Mouse (Mus musculus) ES-E14 (cell line): ENCODE results near the gene Rergl. TPM values are rescaled to one million over a fixed set of nuclear protein-coding genes. Genes with fewer than 3 reads are reported as not detected.

Experiments used
- DNase-seq: peaks from one replicate; pipeline ENCODE4 v3.0.0-alpha.2; 2013; ENCODE audit warnings: low read depth, low spot score
- H3K27ac ChIP-seq: 2 replicates; pipeline ENCODE4 v1.5.1; 2012; ENCODE audit warnings: low read depth, mild to moderate bottlenecking, low read length, moderate library complexity, mixed read lengths; ENCODE audit not compliant: poor library complexity, insufficient read depth, severe bottlenecking
- H3K36me3 ChIP-seq: 2 replicates; pipeline ENCODE4 v1.6.1; 2012; ENCODE audit warnings: mild to moderate bottlenecking, low read length, moderate library complexity, mixed read lengths; ENCODE audit not compliant: control insufficient read depth, poor library complexity, insufficient read depth, severe bottlenecking
- H3K4me1 ChIP-seq, 2 experiments: fragments of 150-350 bp in 1 of 2; sonication (generic) in 1 of 2; 2 replicates each; pipeline ENCODE4 v1.6.1; 2012; ENCODE audit warnings: low read length in 2 of 2, mild to moderate bottlenecking in 1 of 2, mixed read lengths in 1 of 2; ENCODE audit not compliant: control insufficient read depth in 2 of 2, insufficient read depth in 2 of 2, poor library complexity in 1 of 2
- H3K4me3 ChIP-seq, 2 experiments: fragments of 150-350 bp in 1 of 2; sonication (generic) in 1 of 2; 2 replicates each; pipeline ENCODE4 v1.5.1; 2012; ENCODE audit warnings: low read length in 2 of 2, low read depth in 1 of 2, mild to moderate bottlenecking in 1 of 2, mixed read lengths in 1 of 2; ENCODE audit not compliant: insufficient read depth in 1 of 2, poor library complexity in 1 of 2, severe bottlenecking in 1 of 2
- H3K9ac ChIP-seq: 2 replicates; pipeline ENCODE4 v1.6.1; 2012; ENCODE audit warnings: low read depth, mild to moderate bottlenecking, low read length, mixed read lengths; ENCODE audit not compliant: poor library complexity, insufficient read depth, severe bottlenecking
- H3K9me3 ChIP-seq: fragments of 150-350 bp; sonication (generic); 2 replicates; pipeline ENCODE4 v1.6.1; 2012; ENCODE audit warnings: low read depth, mild to moderate bottlenecking, low read length; ENCODE audit not compliant: control insufficient read depth, insufficient read depth
- CHD2 ChIP-seq: IDR thresholded peaks from 2 replicates; pipeline ENCODE4 v1.6.1; 2014; ENCODE audit warnings: mild to moderate bottlenecking, low read depth, low read length, inconsistent platforms
- HCFC1 ChIP-seq: IDR thresholded peaks from 2 replicates; pipeline ENCODE4 v1.6.1; 2012; ENCODE audit warnings: low read length, inconsistent platforms, borderline replicate concordance; ENCODE audit not compliant: insufficient read depth
- MAFK ChIP-seq: IDR thresholded peaks from 2 replicates; pipeline ENCODE4 v1.6.1; 2014; ENCODE audit warnings: mild to moderate bottlenecking, low read depth, low read length, inconsistent platforms; ENCODE audit not compliant: insufficient read depth
- ZC3H11A ChIP-seq: IDR thresholded peaks from 2 replicates; pipeline ENCODE4 v1.6.1; 2012; ENCODE audit warnings: low read depth, mild to moderate bottlenecking, inconsistent platforms, low read length, borderline replicate concordance
- ZNF384 ChIP-seq: IDR thresholded peaks from 2 replicates; pipeline ENCODE4 v1.6.1; 2012; ENCODE audit warnings: low read depth, low read length, inconsistent platforms
- in situ Hi-C, 2 experiments: fragments of 600-800 bp; cut with MboI; formaldehyde crosslinking; loops; one replicate each; pipeline ENCODE4 v1.15.1; 2025; ENCODE audit warnings: low sequenced_read_pairs in 2 of 2, inconsistent platforms in 1 of 2; ENCODE audit not compliant: unreplicated experiment in 2 of 2
- total RNA-seq: library from RNA; depleted of rRNA; stranded (reverse); fragments of 300-350 nt; gene quantifications from 2 replicates; pipeline ENCODE4 v1.2.3, GENCODE M21; 2012; rRNA removed

Gene Rergl
- total RNA-seq, 1 experiment: not detected

- Histone ChIP-seq H3K4me3 (no peak overlapping the region), H3K27ac (no peak overlapping the region), H3K36me3 (no peaks in the 10 kb centered on the region), H3K4me1 (no peaks in the 10 kb centered on the region), H3K9ac (no peak overlapping the region), H3K9me3 (no peaks in the 10 kb centered on the region)
- in situ Hi-C loops: no loop called here
- no peak for DNase-seq
- TF ChIP-seq CHD2 (no peak), MAFK (no peak), ZNF384 (no peak)
These were observed 41.3 kb downstream of the Rergl start for GRCm38 (mm10) chr6:139460470-139460869.

DNA sequence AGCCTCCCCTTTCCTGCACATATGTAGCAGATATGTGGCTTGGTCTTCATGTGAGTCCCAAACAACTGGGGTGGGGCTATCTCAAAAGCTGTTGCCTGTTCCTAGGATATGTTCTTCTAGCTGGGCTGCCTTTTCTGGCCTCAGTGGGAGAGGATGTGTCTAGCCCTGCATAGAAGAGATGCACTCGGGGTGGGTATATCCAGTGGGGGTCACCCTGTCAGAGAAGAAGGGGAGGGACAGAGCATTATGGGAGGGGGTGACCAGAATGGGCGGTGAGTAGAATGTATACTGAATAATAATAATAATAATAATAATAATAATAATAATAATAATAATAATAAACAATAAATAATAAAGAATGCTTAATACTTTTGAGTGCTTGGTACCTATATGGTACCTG, 57.8 kb downstream of the Rergl start:
- no peaks in the 10 kb centered on the region for H3K36me3 ChIP-seq
- no peaks in the 10 kb centered on the region for H3K4me1 ChIP-seq
- no peak for TF ChIP-seq HCFC1
- no peak for TF ChIP-seq ZC3H11A
- no peak for TF ChIP-seq CHD2
- no peak for TF ChIP-seq MAFK
- TF ChIP-seq ZNF384: no peak
- H3K4me3 ChIP-seq: no peak overlapping the region
- no peak overlapping the region for H3K9ac ChIP-seq
- in situ Hi-C loops: no loop called here
- DNase-seq: no peak
- no peak overlapping the region for H3K27ac ChIP-seq
- no peaks in the 10 kb centered on the region for H3K9me3 ChIP-seq

Other genes starting within 250 kb of the Rergl start
- not detected in 2 replicates for gene Pik3c2g, start 85.2 kb upstream of the Rergl start, total RNA-seq